Mouse (Mus musculus) right cerebral cortex, postnatal 25 days (tissue): Measurements from ENCODE around the gene Prr5l.

Experiments used
- DNase-seq: peaks from one replicate; pipeline ENCODE4 v3.0.0; 2022

Gene Prr5l

DNA sequence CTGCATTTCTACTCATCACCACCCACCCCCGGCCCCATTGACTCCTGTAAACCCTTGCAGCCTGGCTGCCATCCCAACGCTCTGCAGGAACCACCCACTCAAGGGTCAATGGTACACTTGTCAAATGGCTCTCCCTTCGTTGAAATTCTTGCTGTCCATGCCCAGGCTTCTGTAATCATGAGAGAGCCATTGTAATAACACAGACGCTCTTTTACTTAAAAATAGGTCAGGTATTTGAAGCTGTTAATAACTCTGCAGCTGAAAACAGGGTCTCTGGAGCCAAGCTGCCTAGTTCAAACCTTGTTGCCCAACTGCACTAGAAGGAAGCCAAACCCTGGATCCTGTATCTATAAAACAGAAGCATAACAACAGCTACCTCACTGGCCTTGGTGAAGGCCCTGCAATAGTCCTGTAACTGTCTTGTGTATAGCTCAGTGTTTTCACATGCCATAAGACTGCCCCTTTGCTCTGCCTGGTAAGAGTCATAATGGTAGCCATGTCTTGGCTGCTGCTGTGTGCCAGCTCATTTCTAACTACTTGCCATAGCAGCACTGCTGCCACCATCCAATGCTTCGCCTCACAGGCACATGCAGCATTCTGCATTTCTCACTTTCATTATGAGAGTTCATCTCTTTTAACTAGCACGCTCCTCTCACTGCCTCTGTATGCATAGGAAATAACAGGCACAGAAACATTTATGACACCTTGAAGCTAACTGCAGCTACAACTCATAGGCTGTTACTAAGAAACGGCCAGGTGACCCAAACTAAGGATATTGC, 63.7 kb downstream of the Prr5l start:
- no peak for DNase-seq

DNA sequence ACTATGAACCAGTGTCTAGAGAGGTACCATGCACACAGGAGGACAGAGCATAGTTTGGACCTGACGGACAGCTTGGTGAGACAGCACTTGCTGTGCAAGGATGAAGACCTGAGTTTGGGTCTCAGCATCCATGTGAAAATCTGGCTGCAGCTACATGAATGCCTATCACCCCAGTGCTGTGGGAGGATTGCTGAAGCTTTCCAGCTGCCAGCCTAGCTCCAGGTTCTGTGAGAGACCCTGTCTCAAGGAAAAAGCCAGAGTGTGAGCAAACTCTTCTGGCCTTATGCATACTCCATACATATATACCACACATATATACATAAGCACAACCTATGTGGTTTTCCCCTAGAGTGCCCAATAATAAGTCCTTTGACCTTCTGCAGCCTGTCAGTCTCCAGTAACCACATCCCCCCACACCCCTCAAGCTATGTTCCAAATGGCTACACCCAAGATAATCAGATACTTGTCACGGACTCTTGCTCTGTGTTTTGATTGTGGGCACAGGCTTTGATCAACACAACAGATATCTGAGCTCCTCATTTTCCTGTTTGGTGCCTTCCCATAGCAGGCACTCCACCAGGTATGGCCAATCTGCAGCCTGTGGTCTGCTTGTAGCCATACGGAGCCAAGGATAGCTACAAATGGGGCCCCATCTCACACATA, 66.0 kb downstream of the Prr5l start:
- no peak for DNase-seq

DNA sequence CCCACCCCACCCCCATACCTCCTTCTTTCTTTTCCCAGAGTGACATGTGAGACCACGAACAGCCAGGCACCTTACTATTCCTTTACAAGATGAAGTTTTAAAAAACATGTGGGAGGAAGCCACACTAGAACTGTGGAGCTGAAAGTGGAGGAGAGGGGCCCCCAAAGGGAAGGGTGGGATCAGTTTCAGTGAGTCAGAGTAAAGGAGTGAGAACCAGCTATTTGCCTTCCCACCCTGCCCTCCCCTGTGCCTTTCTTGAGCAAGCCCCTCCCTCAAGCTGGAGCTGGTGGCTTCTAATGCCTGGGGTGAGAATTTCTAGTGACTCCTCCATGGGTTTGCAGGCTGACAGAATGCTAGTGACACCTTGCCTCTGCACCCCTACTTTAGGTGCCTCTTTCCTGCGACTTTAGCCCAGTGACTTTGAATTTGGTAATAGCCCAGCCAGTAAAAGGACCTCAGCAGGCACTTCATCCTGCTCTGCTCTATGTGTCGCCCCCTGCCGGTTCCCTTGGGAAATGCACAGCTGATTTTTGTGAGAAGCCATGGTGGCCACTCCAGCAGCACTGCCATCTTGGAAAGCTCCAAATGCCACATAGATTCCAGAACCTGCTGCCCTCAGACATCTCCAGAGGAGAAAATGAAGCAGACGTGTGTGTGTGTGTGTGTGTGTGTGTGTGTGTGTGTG, 67.4 kb downstream of the Prr5l start:
- no peak for DNase-seq

DNA sequence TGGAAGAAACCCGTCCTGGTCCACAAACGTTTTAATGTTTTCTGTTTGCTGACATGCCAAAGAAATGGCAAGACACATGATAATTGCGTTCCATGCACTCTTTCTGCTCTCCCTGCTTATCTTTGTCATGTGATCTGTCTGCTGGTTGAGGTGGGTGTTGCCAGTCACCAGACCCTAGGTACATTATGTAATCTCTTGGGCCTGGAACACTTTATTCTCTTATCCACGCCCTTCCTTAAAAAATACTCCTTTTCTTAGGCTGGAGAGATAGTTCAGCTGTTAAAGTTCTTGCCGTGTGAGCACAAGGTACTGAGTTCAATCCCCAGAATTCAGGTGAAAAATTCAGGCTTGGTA, 68.6 kb downstream of the Prr5l start:
- no peak for DNase-seq

DNA sequence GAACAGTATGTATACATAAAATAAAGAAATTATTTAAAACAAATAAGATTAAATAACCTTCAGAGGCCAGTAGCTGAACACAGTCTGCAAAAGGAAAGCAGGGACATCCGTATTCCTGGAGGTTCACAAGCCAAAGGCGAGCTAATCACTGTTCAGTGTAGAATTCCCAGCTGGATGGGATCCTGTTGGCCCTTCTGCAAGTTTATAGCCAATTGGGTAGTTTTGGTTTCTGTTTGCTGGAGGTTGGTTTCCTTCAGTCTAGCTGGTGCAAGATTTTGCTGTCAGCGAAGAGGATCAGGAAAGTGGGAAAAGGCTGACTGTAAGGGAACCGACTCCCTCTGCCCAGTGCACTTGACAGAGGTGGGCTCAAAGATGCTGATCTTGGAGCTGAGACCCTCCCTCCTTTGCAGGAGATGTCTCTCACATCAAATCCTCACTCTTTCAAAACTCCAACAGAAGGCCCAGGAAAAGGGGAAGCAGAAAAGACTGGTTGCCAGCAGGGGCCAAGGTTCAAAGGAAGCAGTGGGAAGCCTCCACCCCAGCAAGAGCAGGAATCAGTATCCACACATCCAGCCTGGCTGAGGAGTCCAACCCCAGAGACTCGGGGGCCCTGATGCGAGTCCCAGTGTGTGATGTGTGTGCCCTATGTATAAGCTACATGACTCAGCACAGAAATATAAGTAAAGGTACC, 69.1 kb downstream of the Prr5l start:
- no peak for DNase-seq

DNA sequence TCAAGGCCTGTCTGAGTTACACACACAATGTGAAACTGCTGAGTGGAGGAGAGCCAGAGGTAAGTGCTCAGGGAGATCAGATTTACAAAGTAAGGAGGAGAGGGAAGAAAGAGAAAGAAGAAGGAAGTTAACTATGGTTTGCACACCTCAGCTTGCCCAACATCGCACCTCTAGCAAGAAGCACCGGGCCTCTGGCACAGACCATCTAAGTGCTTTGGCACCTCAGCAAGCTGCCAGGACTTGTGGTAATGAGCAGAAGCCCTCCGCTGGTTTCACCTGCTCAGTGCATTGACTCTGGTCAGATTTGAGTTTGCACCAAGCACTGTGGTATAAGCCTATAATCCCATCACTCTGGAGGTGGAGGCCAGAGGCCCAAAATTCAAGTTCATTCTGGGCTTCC, 70.9 kb downstream of the Prr5l start:
- DNase-seq: no peak

DNA sequence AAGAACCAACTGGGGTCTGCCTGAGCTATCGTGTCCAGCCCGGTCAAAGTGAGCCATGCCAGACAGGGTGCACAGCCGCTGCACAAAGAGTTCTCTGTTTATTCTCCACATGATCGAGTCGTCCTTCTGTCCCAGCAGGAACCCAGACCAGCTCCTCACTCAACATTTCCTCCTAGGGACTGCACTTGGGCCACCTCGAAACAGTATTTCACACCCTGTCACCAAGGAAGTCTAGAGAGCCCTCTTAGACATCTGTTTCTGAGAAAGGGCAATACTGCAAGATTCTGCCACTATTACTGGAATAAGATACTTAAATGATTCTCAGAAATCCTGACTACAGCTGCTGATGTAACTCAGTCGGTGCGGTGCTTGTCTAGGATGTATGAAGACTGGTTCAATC, 72.1 kb downstream of the Prr5l start:
- no peak for DNase-seq

DNA sequence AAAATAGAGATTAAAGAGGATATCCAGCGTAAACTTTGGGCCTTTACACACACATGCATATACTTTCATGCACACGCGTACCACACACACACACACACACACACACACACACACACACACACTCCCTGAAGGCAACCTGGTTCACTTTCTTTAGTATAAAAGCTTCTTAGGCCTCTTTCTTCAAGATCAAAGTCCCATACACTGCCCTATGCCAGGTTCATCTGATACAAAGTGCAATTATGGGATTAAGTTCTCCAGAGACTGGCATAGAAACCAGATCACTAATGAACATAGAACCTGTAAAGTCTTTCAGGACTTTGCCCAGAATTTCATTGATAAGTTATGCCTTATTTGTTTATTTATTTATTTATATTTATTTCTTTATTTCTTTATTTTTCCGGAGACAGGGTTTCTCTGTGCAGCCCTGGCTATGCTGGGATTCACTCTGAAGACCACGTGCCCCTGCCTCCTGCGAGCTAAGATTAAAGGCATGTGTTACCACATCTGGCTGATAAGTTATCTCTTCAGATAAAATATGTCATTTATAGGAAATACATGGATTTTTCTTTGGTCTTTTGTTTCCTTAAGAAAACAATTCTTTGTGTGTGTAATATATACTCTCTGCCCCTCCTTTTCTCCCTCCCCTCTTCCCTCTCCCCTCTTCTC, 73.1 kb downstream of the Prr5l start:
- DNase-seq: no peak

DNA sequence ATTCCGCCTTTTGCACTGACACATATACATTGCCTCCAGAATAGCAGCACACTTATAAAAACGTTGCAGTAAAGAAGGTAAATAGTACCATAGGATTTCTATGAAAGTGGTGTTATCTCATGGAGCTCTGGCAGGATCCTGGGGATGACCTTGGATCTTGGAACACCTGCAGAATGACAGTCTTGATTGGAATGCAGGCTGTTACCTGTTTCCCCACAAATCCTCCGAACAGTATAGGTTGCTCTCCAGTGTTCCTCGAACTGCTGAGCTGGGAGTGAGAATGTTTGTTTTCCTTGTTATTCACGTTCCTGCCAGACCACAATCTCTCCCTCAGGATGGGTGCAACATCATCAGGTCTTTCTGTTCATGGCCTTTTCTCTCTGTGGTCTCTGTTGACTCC, 75.1 kb downstream of the Prr5l start:
- no peak for DNase-seq

DNA sequence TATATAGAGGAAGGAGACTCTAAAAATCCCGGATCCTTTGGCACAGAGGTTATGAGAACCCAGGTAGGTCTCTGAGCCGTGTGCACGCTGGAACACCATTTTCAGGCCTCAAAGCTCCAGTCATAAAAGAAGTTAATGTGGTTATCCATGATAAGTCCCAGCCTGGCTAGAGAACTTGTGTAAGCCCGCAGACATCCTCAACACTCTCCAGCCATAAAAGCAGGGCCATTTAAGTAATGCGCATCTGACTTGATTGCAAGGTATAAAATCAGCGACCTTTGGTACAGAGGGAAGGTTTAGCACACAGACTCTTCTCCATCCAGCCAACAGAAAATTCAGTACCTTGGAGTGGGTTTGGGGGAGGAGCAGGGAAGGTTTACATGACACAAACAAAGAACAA, 80.6 kb downstream of the Prr5l start:
- DNase-seq: no peak

DNA sequence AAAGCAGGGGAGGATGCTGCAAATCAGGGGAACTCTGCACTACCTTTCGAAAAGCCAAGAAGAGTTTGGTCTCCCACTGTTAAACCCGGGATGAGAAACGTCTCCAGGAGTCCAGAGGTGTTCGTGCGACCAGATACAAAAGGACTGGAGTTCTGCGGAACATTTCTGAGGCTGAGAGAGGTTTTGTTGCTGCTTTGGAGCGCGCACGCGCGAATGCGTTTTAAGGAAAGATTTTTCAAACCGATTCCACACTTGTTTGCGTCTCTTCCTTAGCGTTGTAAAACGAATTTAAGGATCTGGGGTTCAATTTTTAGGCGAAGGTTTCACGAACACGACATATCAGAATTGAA, 85.0 kb downstream of the Prr5l start:
- DNase-seq: no peak

DNA sequence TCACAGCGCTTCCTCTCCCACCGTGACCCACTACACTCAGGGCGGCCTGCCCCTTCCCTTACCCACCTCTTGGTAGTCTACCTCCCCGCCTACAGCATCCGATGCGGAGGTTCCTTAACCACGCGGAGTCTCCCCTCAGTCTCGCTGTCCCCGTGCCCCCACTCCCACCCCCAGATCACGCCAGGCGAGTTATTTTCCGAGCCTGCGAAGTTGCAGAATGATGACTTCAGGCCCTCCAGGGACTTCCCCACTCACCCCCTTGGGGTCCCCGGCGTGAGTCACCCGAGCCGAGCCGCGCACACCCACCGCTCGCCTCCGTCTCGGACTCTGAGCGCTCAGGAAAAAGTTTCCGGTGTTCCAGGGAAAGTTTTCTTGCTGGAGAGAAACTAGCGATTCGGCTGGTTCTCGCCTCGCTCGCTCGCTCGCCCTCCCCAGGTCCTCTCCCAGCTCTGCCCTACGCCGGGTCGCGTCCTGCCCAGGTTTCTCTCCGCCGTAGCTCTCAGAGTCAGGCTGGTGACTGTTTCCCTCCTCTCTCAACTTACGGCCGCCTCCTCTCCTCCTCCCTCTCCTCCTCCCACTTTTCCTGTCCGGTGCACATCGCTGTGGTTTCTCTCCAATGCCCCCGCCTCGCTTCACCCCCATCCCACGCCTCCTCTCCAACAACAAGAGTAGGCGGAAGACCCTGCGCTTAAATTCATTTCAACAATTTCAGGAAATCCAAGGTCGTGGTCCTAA, 85.5 kb downstream of the Prr5l start:
- DNase-seq: no peak

DNA sequence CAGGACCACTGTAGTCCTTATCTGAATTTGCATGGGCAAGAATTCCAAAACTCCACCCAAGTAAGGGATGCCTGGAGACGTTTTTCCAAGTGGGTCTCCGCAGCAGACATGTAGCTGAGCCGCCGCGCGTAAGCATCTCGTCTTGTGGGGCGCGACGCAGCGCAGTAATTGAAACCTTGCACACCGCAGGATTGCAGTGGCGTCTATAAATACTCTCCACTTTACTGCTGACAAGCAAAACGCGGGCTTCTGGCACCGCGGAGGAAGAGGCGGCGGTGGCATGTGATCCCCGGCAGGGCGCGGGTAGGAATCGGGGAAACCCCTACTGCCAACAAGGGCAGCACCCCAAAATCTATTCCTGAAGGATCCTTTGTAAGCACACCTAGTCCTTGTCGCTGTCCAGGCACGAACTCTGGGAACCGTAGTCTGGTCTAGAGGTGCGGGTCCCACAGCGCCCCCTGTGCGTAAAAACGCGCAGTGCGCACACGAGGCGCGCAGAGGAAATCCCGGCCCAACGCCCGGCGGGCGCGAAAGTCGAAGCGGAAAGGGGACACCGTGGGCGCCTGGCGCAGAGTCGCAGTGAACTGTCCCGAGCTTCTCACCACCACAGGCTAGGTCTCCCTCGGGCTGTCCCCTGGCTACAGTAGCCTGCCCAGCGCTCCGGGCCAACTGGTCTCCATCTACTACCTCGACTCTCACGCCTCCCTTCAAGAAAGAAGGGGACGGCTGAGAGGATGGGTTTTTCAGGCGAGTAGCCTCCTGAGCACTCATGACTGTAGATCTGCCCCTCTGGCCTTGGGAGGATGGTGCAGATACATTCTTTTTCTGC, 86.3 kb downstream of the Prr5l start:
- DNase-seq: peak; percentile 59

DNA sequence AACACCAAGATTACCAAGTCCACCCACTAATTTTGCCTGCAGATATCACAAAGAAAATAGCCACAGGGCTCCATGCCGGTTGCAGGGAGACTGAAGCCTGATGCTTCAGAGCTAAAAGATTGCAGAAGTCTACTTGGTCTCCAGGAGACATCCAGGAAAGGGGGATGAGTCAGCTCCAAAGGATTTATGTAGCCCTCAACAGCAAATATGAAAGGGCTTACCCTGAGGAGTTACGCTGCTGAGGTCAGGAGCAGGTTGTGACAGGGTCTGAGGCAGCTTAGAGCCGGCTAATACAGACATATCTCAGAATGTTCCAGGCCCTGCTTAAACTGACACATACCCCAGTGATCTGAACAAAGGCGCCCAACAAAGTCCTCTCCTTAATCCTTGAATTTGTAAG, 90.7 kb downstream of the Prr5l start:
- no peak for DNase-seq

DNA sequence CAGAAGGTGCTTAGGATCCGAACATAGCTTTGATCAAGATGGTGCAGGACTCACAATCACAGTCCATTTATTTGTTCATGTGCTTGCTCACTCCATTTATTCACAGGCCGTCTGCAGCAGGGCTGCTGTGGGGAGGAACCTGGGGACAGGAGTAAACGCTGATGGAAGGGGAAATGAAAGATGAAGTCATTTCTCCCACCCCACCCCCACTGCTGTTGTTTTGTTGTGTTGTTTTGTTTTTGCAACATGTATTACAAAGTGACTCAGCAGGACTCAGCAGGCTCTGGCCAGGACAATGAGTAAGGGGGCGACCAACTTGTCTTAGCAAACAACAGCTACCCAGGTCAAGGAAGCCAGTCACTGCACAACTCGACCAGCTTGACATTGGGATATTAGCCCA, 99.6 kb downstream of the Prr5l start:
- no peak for DNase-seq

DNA sequence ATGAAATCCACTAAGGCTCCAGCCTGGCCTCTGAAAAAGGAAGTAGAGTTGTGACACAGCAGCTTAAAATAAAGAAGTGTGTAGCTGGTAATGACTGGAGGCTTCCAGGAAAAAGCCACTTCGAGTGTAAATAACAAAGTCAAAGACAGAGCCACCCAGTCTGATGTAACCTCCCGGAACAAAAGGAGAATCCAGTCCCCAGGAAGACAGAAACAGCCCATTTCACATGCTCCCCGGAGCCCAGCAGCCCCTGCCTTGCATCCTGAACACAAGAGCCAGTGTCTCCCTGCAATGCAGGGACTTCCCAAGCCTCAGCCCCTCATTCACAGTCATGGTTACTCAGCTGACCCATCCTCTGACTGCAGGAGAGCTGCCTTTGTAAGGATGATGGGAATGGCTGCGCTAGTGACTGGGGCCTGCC, 101.5 kb downstream of the Prr5l start:
- DNase-seq: no peak

DNA sequence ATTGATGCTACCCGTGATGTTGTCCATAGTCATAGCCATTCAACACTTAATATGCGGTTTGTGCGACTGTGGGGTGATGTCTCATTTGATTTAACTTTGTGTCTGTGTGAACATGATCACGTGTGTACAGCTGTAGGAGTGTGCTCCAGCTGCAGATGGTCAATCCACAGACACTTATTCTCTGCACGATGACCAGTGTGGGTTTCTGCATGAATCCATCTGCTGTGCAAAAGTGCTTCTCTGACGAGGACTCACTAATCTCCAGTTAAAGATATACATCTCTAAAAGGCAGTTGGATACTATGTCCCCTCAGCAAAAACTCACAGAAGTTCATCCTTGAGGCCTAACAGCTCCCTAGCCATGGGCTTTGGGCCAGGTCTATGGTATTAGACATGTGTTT, 104.7 kb downstream of the Prr5l start:
- DNase-seq: no peak

DNA sequence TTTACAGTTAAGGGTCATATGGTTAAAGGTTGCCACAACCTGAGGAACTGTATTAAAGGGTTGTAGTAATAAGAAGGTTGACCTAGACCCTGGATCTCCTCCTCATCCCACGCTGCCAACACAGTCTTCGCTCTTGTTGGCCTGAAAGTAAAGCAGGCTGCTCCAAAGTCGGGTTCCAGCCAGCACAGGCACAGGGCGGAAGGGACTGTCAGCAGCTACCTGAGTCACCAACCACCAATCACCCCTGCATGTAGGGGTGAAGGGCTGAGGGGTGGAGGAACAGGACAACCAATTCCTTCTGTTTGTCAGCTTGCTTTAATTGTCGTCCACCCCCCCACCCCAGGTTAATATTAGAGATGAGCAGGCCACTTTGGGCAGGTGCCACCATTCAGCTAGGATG, 119.3 kb downstream of the Prr5l start:
- DNase-seq: no peak

DNA sequence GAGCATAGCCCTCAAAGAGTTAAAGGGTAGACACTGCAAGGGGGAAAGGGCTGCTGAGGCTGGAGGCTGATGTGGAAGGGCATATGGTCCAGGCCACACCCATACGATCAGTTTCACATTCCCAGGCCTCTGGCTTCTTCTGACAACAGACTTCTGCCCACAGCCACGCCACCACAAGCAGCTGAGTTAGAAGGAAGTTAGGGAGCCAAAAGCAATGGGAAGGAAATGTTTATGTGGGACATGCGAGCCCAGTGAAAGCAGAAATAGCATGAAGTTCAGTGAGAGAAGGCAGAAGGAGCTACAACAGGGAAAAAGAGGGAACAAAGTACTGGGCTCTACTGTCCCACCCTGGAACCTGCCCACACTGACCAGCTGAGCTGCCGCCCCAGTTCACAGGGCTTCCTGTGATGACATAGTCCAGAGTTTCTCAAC, 119.9 kb downstream of the Prr5l start:
- no peak for DNase-seq

DNA sequence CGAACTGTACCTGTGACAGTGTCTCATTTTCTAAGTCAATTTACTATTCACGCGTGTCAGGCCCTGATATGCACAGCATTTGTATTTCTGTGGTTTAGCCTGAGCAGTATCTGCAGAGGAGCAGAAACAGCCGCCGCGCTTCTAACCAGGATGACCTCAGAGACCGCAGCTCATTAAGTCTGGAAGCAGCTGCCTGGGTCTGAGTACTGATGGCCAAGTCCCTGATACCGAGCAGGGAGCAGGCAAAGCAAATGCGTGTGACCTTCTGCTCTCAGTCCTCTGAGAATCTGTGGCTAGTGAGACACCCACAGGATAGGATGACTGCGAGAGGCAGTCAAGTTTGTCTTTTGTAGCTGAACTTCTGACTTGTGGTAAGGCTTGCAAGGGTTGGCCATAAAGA, 120.4 kb downstream of the Prr5l start:
- no peak for DNase-seq

DNA sequence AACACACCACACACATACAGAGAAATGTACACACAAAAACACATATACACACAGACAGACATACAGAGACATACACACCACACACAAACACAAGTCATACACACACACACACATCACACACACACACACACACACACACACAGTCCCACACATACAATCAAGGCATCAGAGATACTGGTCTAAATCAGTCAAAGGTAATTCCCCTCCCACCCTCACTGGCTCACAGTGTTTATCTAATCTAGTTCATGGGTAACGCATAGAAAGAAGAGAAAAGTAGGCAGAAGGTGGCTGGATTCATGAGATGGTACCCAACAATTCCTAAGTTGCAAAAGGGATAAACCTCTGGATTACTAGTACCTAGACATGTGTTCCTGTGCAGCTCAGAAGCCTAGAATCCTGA, 120.9 kb downstream of the Prr5l start:
- no peak for DNase-seq
